Mouse (Mus musculus): Measurements from ENCODE around the gene Actr1a.

DNA sequence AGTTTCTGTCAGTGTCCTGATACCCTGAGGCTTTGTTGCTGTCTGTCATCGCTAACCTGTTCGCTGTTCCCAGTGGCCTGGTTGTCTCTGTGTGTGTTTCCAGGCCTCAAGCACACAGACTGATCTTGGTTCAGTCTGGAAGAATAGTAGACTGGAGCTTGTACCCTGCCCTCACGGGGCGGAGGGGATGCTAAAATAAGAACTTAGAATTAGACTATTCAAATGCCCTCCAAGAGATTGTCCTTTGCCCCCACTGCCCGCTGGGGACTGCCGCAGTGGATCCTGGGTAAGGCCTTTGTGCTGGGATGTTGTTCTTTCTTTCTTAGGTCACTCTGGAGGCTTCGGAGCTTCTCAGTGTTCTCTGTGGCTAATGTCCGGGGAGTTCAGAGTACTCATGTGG lies 29.7 kb upstream of the Actr1a start:
- TF ChIP-seq GATA1 (IDR thresholded peaks at IDR 0.05; ENCODE audit: borderline replicate concordance, low read length) (no peak), FLI1 (IDR thresholded peaks at IDR 0.05; ENCODE audit: low read length) (no peak)
